Mouse (Mus musculus) liver, embryonic 13.5 days (tissue): ENCODE measurements around the gene Myd88. TPM values are rescaled to one million over a fixed set of nuclear protein-coding genes. Genes with fewer than 3 reads are reported as not detected.

Experiments used
- ATAC-seq: fragments of 200-750 bp; cut with Nextera tagmentation; 2 replicates; pipeline ENCODE4 v1.8.0; 2017; ENCODE audit warnings: low read depth, mild to moderate bottlenecking, moderate number of reproducible peaks, moderate library complexity
- DNase-seq: peaks from one replicate; pipeline ENCODE4 v3.0.0; 2022
- H3K27ac ChIP-seq: fragments of 300-500 bp; sonication (generic); 2 replicates; pipeline ENCODE4 v1.5.1; 2015; ENCODE audit warnings: moderate library complexity, mild to moderate bottlenecking, inconsistent platforms
- H3K27me3 ChIP-seq: fragments of 300-500 bp; sonication (generic); 2 replicates; pipeline ENCODE4 v1.6.1; 2015; ENCODE audit warnings: mild to moderate bottlenecking, inconsistent platforms
- H3K36me3 ChIP-seq: fragments of 300-500 bp; sonication (generic); 2 replicates; pipeline ENCODE4 v1.6.1; 2015; ENCODE audit warnings: mild to moderate bottlenecking, inconsistent platforms
- H3K4me1 ChIP-seq: fragments of 300-500 bp; sonication (generic); replicated peaks from 2 replicates; pipeline ENCODE4 v1.6.1; 2015; ENCODE audit warnings: inconsistent platforms
- H3K4me2 ChIP-seq: fragments of 300-500 bp; sonication (generic); 2 replicates; pipeline ENCODE4 v1.6.1; 2015; ENCODE audit warnings: inconsistent platforms, mild to moderate bottlenecking, moderate library complexity
- H3K4me3 ChIP-seq: fragments of 300-500 bp; sonication (generic); replicated peaks from 2 replicates; pipeline ENCODE4 v1.5.1; 2015; ENCODE audit warnings: mild to moderate bottlenecking, inconsistent platforms
- H3K9ac ChIP-seq: fragments of 300-500 bp; sonication (generic); 2 replicates; pipeline ENCODE4 v1.6.1; 2015; ENCODE audit warnings: mild to moderate bottlenecking, inconsistent platforms
- H3K9me3 ChIP-seq: fragments of 300-500 bp; sonication (generic); replicated peaks from 2 replicates; pipeline ENCODE4 v1.6.1; 2016; ENCODE audit warnings: inconsistent platforms
- WGBS: fragments of 180-500 bp; shearing (Covaris S2); methylation state at CpG from one replicate; pipeline ENCODE4 v1.1.7; 2015; ENCODE audit not compliant: insufficient replicate concordance; 5-methylcytosine and 5-hydroxymethylcytosine counted together
- polyA plus RNA-seq: library from polyadenylated mRNA; unstranded; fragments of >200 nt; fragmentation: Nextera tagmentation; extraction: Ambion mirVana; gene quantifications from 2 replicates; pipeline ENCODE4 v1.2.1, GENCODE M21; 2015

The Myd88 gene
- polyA plus RNA-seq, 1 experiment from 2014 or later: 18.6 TPM

DNA sequence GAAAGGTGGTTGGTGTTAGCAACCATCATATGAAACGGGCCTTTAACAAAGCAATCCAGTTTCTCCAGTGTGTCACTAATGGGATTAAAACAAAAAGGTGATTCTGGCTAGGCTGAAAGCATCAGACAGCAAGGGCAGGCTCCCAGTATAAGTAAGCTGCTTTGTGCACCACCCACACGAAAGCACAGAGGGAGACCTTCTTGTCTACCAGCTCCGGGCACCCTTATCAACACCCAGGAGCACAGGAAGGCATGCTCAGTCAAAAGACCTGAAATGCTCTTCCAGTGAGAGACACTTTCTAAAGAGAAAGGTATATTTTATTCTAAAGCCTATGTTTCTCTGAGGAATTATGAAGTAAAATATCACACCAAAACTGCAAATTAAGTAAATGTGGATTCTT lies 50.4 kb downstream of the Myd88 start:
- peaks cover 8% of the 10 kb centered on the region; the same call in 1 of the 2 replicates for H3K4me1 ChIP-seq
- ATAC-seq: peak; percentile 62
- no peak overlapping the region for H3K4me3 ChIP-seq
- peaks cover 29% of the 10 kb centered on the region; the same call in 1 of the 2 replicates for H3K36me3 ChIP-seq
- no peaks in the 10 kb centered on the region for H3K27me3 ChIP-seq
- WGBS: 53% methylated on average over 3 of the region's 3 CpGs
- DNase-seq: no peak
- H3K9ac ChIP-seq: no peak overlapping the region
- H3K27ac ChIP-seq: no peak overlapping the region
- H3K4me2 ChIP-seq: no peak overlapping the region
- no peaks in the 10 kb centered on the region for H3K9me3 ChIP-seq

Other genes with a start within 250 kb of the Myd88 start
- 1.6 and 2.0 TPM in 2 replicates for gene Plcd1, start 247.9 kb downstream of the Myd88 start, polyA plus RNA-seq
- not detected in 2 replicates for gene Dlec1, start 238.9 kb downstream of the Myd88 start, polyA plus RNA-seq
- gene Acaa1b, start 184.3 kb downstream of the Myd88 start, polyA plus RNA-seq: 2.6 and 3.1 TPM in 2 replicates
- not detected in 2 replicates for gene Gm47289, start 182.2 kb downstream of the Myd88 start, polyA plus RNA-seq
- gene Slc22a13, start 132.3 kb downstream of the Myd88 start, polyA plus RNA-seq: not detected in 2 replicates
- 6.0 and 6.5 TPM in 2 replicates for gene Oxsr1, start 19.0 kb downstream of the Myd88 start, polyA plus RNA-seq
- gene Acaa1a, start 1.7 kb downstream of the Myd88 start, polyA plus RNA-seq: 39.6 and 40.2 TPM in 2 replicates
- 3.6 and 4.7 TPM in 2 replicates for gene Xylb, start 16.0 kb upstream of the Myd88 start, polyA plus RNA-seq
- gene Slc22a14, start 24.1 kb upstream of the Myd88 start, polyA plus RNA-seq: not detected in 2 replicates
- 1.8 and 2.1 TPM in 2 replicates for gene Acvr2b, start 60.7 kb upstream of the Myd88 start, polyA plus RNA-seq
- 6.9 and 9.0 TPM in 2 replicates for gene Exog, start 103.5 kb upstream of the Myd88 start, polyA plus RNA-seq
- 0.03 and 0.05 TPM in 2 replicates for gene Scn5a, start 237.6 kb upstream of the Myd88 start, polyA plus RNA-seq